ENCODE assay signal across 8 mouse cellular contexts in the genomic region with DNA sequence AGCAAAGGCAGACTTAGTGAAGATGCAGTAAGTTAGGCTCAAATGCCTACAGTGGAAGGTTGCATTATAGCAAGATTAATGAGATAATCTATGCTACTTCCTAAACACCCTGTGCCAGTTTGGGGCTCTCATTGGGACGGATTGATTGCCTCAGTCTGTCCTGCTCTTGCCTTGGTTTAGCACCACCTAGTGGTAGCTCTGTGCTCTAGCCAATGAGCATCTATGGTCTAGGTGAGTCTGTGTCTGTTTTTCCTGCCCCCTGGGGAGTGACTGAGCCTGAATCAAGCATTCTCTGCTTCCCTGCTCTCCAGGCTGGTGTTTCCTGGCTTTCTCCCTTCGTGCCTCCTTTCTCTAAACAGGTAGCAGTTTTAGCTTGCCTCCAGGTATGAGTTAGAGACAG. TPM values are rescaled to one million over a fixed set of nuclear protein-coding genes. Genes with fewer than 3 reads are reported as not detected.
DNase-seq lines count a peak whose midpoint lies in the region; ATAC-seq and TF ChIP-seq lines count a peak whose summit lies in the region.
"Had no signal": no experiment of that assay in that cellular context is flagged by ENCODE, and none has a peak within 500 bp of the region (broad histone marks: within the 10 kb centered on the region; RNA-seq: fewer than 3 reads in every experiment).

No protein-coding gene starts in this region.

- no peak for TF ChIP-seq POLR2A in CH12.LX (IDR thresholded peaks at IDR 0.05; ENCODE audit: low read depth, low read length)
- no peak for TF ChIP-seq POLR2A in spleen, adult 2 months (IDR thresholded peaks at IDR 0.05; ENCODE audit: low read depth, low read length)

- WGBS in heart, embryonic 11.5 days (ENCODE audit: insufficient replicate concordance): 9% methylated on average over 2 of the region's 2 CpGs
- 17% methylated on average over 2 of the region's 2 CpGs for WGBS in kidney, embryonic 16.5 days
- WGBS in spleen, adult 2 months: 21% methylated on average over 2 of the region's 2 CpGs

- peak; percentile 84 for ATAC-seq in activated CD4-positive, CD25-positive, alpha-beta regulatory T cell, adult 4 months
- 0 out of 2 replicates have a peak, but pooled peaks have one; percentile 67 for ATAC-seq in heart, embryonic 11.5 days (replicated peaks; ENCODE audit: insufficient number of reproducible peaks, low FRiP score, low TSS enrichment)
- ATAC-seq in kidney, embryonic 16.5 days (ENCODE audit: low FRiP score, low TSS enrichment): peak; percentile 70

- dilution Hi-C loops in CH12.LX (cut with MboI; ENCODE audit: extremely low pct_ligation_motif_present, extremely low pct_unique_long_range_greater_than_20kb, low sequenced_read_pairs): no loop called here

- H3K27ac ChIP-seq in CH12.LX (ENCODE audit: insufficient read depth, low read depth): no peak overlapping the region
- H3K27ac ChIP-seq in heart, embryonic 11.5 days (ENCODE audit: low read depth, low read length): no peak overlapping the region
- H3K27ac ChIP-seq in kidney, embryonic 16.5 days (ENCODE audit: low read length): no peak overlapping the region
- H3K27ac ChIP-seq in spleen, adult 2 months (ENCODE audit: insufficient read depth, low read length): no peak overlapping the region

- TF ChIP-seq RAD21 in CH12.LX (IDR thresholded peaks at IDR 0.05; ENCODE audit: low read depth, low read length): peak; percentile 68

- no peak overlapping the region for H3K9ac ChIP-seq in CH12.LX (ENCODE audit: insufficient read depth, low read depth)
- H3K9ac ChIP-seq in heart, embryonic 11.5 days (ENCODE audit: low read depth, low read length): no peak overlapping the region
- H3K9ac ChIP-seq in kidney, embryonic 16.5 days (replicated peaks; ENCODE audit: low read length): no peak overlapping the region
- H3K9ac ChIP-seq: heart, embryonic 13.5 days had no signal

- H3K4me3 ChIP-seq in CH12.LX (replicated peaks in 1 of 3; ENCODE audit: low read depth in 2 of 3, low read length in 2 of 3, poor library complexity in 1 of 3): no peak overlapping the region
- no peak overlapping the region for H3K4me3 ChIP-seq in heart, embryonic 11.5 days (ENCODE audit: low read depth, low read length)
- no peak overlapping the region for H3K4me3 ChIP-seq in kidney, embryonic 16.5 days (ENCODE audit: low read length)
- no peak overlapping the region for H3K4me3 ChIP-seq in spleen, adult 2 months (ENCODE audit: extremely low read depth, insufficient read depth, insufficient read length)
- H3K4me3 ChIP-seq: heart, embryonic 13.5 days had no signal

- peaks cover 49 to 78% of the 10 kb centered on the region in 2 experiments for H3K36me3 ChIP-seq in CH12.LX (replicated peaks in 1 of 2; ENCODE audit: control insufficient read depth in 1 of 2, insufficient read depth in 1 of 2, low read length in 1 of 2)
- H3K36me3 ChIP-seq in heart, embryonic 11.5 days (ENCODE audit: control insufficient read depth, insufficient read depth, low read length): peaks cover 3% of the 10 kb centered on the region
- H3K36me3 ChIP-seq in kidney, embryonic 16.5 days (ENCODE audit: insufficient read depth, low read length): peaks cover 11% of the 10 kb centered on the region
- H3K36me3 ChIP-seq in spleen, adult 2 months (ENCODE audit: control insufficient read depth, insufficient read depth, low read length): peaks cover 21% of the 10 kb centered on the region

- H3K4me1 ChIP-seq in CH12.LX (ENCODE audit: control insufficient read depth in 1 of 2, insufficient read depth in 2 of 2): peaks cover 10 to 96% of the 10 kb centered on the region in 2 experiments
- peaks cover 4% of the 10 kb centered on the region for H3K4me1 ChIP-seq in heart, embryonic 11.5 days (ENCODE audit: control insufficient read depth, insufficient read depth, low read length)
- H3K4me1 ChIP-seq in kidney, embryonic 16.5 days (ENCODE audit: insufficient read depth, low read length): peaks cover 13% of the 10 kb centered on the region
- H3K4me1 ChIP-seq in spleen, adult 2 months (ENCODE audit: control insufficient read depth, insufficient read depth, insufficient read length): peaks cover 10% of the 10 kb centered on the region

- peak; percentile 82 for DNase-seq in CH12.LX (ENCODE audit: extremely low read depth)
- peak; percentile 87 for DNase-seq in embryo, embryonic 10 days (ENCODE audit: low spot score)
- peak; percentile 69 for DNase-seq in lung, postnatal 10 days
- DNase-seq in spleen, adult 2 months (ENCODE audit: low read depth in 1 of 2, low spot score in 2 of 2): peak in 1 of 2 experiments; percentile 60

- no peaks in the 10 kb centered on the region for H3K9me3 ChIP-seq in CH12.LX (replicated peaks; ENCODE audit: low read length)
- H3K9me3 ChIP-seq in heart, embryonic 11.5 days (replicated peaks; ENCODE audit: control insufficient read depth, low read length): no peaks in the 10 kb centered on the region
- no peaks in the 10 kb centered on the region for H3K9me3 ChIP-seq in kidney, embryonic 16.5 days (ENCODE audit: low read length)
- H3K9me3 ChIP-seq: heart, embryonic 13.5 days had no signal

- in situ Hi-C loops in CH12.LX (cut with MboI; ENCODE audit: low pct_ligation_motif_present, low pct_unique_long_range_greater_than_20kb, low sequenced_read_pairs): no loop called here

- TF ChIP-seq CTCF in CH12.LX (conservative IDR thresholded peaks at IDR 0.05 in 1 of 2, IDR thresholded peaks at IDR 0.05 in 1 of 2; ENCODE audit: low read depth in 2 of 2, low read length in 2 of 2): peak; percentile 90 to 97
- peak; percentile 74; the same call in 1 of the 2 replicates for TF ChIP-seq CTCF in spleen, adult 2 months (IDR thresholded peaks at IDR 0.05; ENCODE audit: extremely low read depth, insufficient read depth, insufficient read length, insufficient replicate concordance)

- H3K79me2 ChIP-seq in CH12.LX (replicated peaks; ENCODE audit: control insufficient read depth, extremely low read depth, insufficient read depth, poor library complexity, severe bottlenecking): peaks cover 9% of the 10 kb centered on the region

- no peak for TF ChIP-seq EP300 in CH12.LX (IDR thresholded peaks at IDR 0.05; ENCODE audit: low read length)

- no peak overlapping the region for H3K4me2 ChIP-seq in CH12.LX (ENCODE audit: insufficient read depth, low read depth, poor library complexity, severe bottlenecking)
- no peak overlapping the region for H3K4me2 ChIP-seq in heart, embryonic 11.5 days
- no peak overlapping the region for H3K4me2 ChIP-seq in kidney, embryonic 16.5 days (replicated peaks; ENCODE audit: low read depth, low read length)
- H3K4me2 ChIP-seq: heart, embryonic 13.5 days had no signal

- H3K27me3 ChIP-seq in CH12.LX (replicated peaks): no peaks in the 10 kb centered on the region
- H3K27me3 ChIP-seq in heart, embryonic 11.5 days (ENCODE audit: control insufficient read depth, insufficient read depth, low read length): no peaks in the 10 kb centered on the region
- no peaks in the 10 kb centered on the region for H3K27me3 ChIP-seq in kidney, embryonic 16.5 days (ENCODE audit: insufficient read depth, low read length)
- H3K27me3 ChIP-seq in spleen, adult 2 months (ENCODE audit: control insufficient read depth, insufficient read depth, low read length): no peaks in the 10 kb centered on the region
- H3K27me3 ChIP-seq: heart, embryonic 13.5 days had no signal

TF ChIP-seq in CH12.LX, 34 proteins besides CTCF, POLR2A, EP300 and RAD21:
- TF ChIP-seq MXI1 (IDR thresholded peaks at IDR 0.05; ENCODE audit: low read depth, low read length) (no peak), SMC3 (IDR thresholded peaks at IDR 0.05; ENCODE audit: low read depth, low read length) (peak; percentile 81), MAZ (IDR thresholded peaks at IDR 0.05; ENCODE audit: low read depth, low read length) (0 out of 2 replicates have a peak, but pooled peaks have one; percentile 18)

RNA-seq across cellular contexts. Expression of gene Sacm1l, which starts 25.2 kb away (rescaled TPM):
- total RNA-seq in CH12.LX (2012; rRNA removed): 29.5 and 31.1 TPM in 2 replicates
- 67.6 and 77.0 TPM in 2 replicates for total RNA-seq in CH12.LX (2014; rRNA removed)
- polyA plus RNA-seq in CH12.LX (2012; ENCODE audit: insufficient read length, low read depth): 37.4 and 38.2 TPM in 2 replicates
- polyA plus RNA-seq in activated CD4-positive, CD25-positive, alpha-beta regulatory T cell, adult 4 months (2017; shearing (Covaris generic)): 10 to 100 TPM; 45.6 to 59.3 TPM
- polyA plus RNA-seq in heart, embryonic 11.5 days (2014; fragmentation: Nextera tagmentation; extraction: Ambion mirVana): 38.1 and 50.2 TPM in 2 replicates
- polyA plus RNA-seq in kidney, embryonic 16.5 days (2015; fragmentation: Nextera tagmentation; extraction: Ambion mirVana): 63.8 and 68.7 TPM in 2 replicates
- polyA plus RNA-seq in spleen, adult 2 months (2012; rRNA removed): 2.5 TPM in 2 replicates

RNA-seq across cellular contexts. Expression of gene Limd1, which starts 25.8 kb away (rescaled TPM):
- total RNA-seq in CH12.LX (2012; rRNA removed): 64.5 and 68.6 TPM in 2 replicates
- total RNA-seq in CH12.LX (2014; rRNA removed): 52.6 and 52.7 TPM in 2 replicates
- polyA plus RNA-seq in CH12.LX (2012; ENCODE audit: insufficient read length, low read depth): 54.6 and 60.5 TPM in 2 replicates
- 10 to 100 TPM; 31.3 to 38.7 TPM for polyA plus RNA-seq in activated CD4-positive, CD25-positive, alpha-beta regulatory T cell, adult 4 months (2017; shearing (Covaris generic))
- polyA plus RNA-seq in heart, embryonic 11.5 days (2014; fragmentation: Nextera tagmentation; extraction: Ambion mirVana): 30.9 and 32.4 TPM in 2 replicates
- polyA plus RNA-seq in kidney, embryonic 16.5 days (2015; fragmentation: Nextera tagmentation; extraction: Ambion mirVana): 55.7 and 58.1 TPM in 2 replicates
- 45.1 and 55.1 TPM in 2 replicates for polyA plus RNA-seq in spleen, adult 2 months (2012; rRNA removed)

Comparison
In these comparisons a context has a peak if more than half of its experiments do, and no peak if none do; other contexts are left out.
1. RNA of gene Sacm1l, which starts 25.2 kb away (polyA plus RNA-seq): 63.8 to 68.7 TPM in kidney, embryonic 16.5 days, 45.6 to 59.3 TPM in activated CD4-positive, CD25-positive, alpha-beta regulatory T cell, adult 4 months, 38.1 to 50.2 TPM in heart, embryonic 11.5 days and 37.4 to 38.2 TPM in CH12.LX; 2.5 TPM in spleen, adult 2 months; every median in the first group is over 10 times any median in the second.
2. Peak in every context shown above with its lines, with median percentiles within 50 percentile points of each other: ATAC-seq.